Mouse (Mus musculus) liver, postnatal 0 days (tissue): ENCODE data around the gene Wdr24.

Experiments
- CTCF ChIP-seq: sonication (generic); IDR thresholded peaks from 2 replicates; pipeline ENCODE4 v1.5.1; 2016; ENCODE audit warnings: antibody characterized with exemption, low read depth
- EP300 ChIP-seq: IDR thresholded peaks from 2 replicates; pipeline ENCODE4 v1.6.1; 2016; ENCODE audit warnings: antibody characterized with exemption, low read depth, mild to moderate bottlenecking

- TF ChIP-seq CTCF (no peak), EP300 (no peak)
Observed at GRCm38 (mm10) chr17:25835301-25835700, 11.9 kb downstream of the Wdr24 start.
